Mouse (Mus musculus) gastrocnemius, adult 2 months (tissue): ENCODE results near the gene Cdh23. TPM values are rescaled to one million over a fixed set of nuclear protein-coding genes. Genes with fewer than 3 reads are reported as not detected.

ENCODE experiments used
- DNase-seq: peaks from one replicate; pipeline ENCODE4 v3.0.0; 2022
- H3K27ac ChIP-seq: fragments of 200-600 bp; 2 replicates; pipeline ENCODE4 v1.8.1; 2022; ENCODE audit warnings: mild to moderate bottlenecking
- H3K4me3 ChIP-seq: fragments of 200-600 bp; 2 replicates; pipeline ENCODE4 v1.8.1; 2022; ENCODE audit warnings: mild to moderate bottlenecking, moderate library complexity
- CTCF ChIP-seq: fragments of 200-600 bp; IDR thresholded peaks from 2 replicates; pipeline ENCODE4 v1.8.1; 2022; ENCODE audit warnings: antibody characterized with exemption, mild to moderate bottlenecking, moderate library complexity
- intact Hi-C: fragments of 180-260 bp; cut with DNase I; formaldehyde crosslinking; loops from one replicate; pipeline ENCODE4 v1.15.1; 2025
- total RNA-seq, 2 experiments: library from RNA; stranded (reverse); gene quantifications; 2 replicates each; pipeline ENCODE4 v1.2.3; 2021

Gene Cdh23
- total RNA-seq, 2 experiments from 2014 or later: 1.8 to 2.8 TPM

GRCm38 (mm10) chr10:60389447-60389865 is 306.8 kb downstream of the Cdh23 start:
- intact Hi-C loops: no loop called here
- Histone ChIP-seq H3K27ac (peak overlapping the region; percentile 68), H3K4me3 (no peak overlapping the region)
- DNase-seq: no peak
- no peak for TF ChIP-seq CTCF

GRCm38 (mm10) chr10:60388332-60388731 is 308.0 kb downstream of the Cdh23 start:
- intact Hi-C loops: no loop called here
- no peak for TF ChIP-seq CTCF
- no peak for DNase-seq
- H3K27ac ChIP-seq: no peak overlapping the region
- no peak overlapping the region for H3K4me3 ChIP-seq

GRCm38 (mm10) chr10:60381142-60381925 is 315.0 kb downstream of the Cdh23 start:
- Histone ChIP-seq H3K4me3 (no peak overlapping the region), H3K27ac (no peak overlapping the region)
- no peak for DNase-seq
- no peak for TF ChIP-seq CTCF
- intact Hi-C loops: loop anchor here (5.0 kb wide), 1 partner anchor 34 kb away; the partner anchor contains the start of gene Vsir

- H3K4me3 ChIP-seq: no peak overlapping the region
- DNase-seq: no peak
- TF ChIP-seq CTCF: no peak
- intact Hi-C loops: loop anchor here (5.0 kb wide), 1 partner anchor 33 kb away; the partner anchor contains the start of gene Vsir
- H3K27ac ChIP-seq: peak overlapping the region; percentile 20; the same call in 1 of the 2 replicates
Measured at GRCm38 (mm10) chr10:60380229-60380628, 316.1 kb downstream of the Cdh23 start.

GRCm38 (mm10) chr10:60379419-60379957 is 316.8 kb downstream of the Cdh23 start:
- peak overlapping the region; percentile 20; the same call in 1 of the 2 replicates for H3K27ac ChIP-seq
- no peak overlapping the region for H3K4me3 ChIP-seq
- no peak for TF ChIP-seq CTCF
- intact Hi-C loops: no loop called here
- no peak for DNase-seq

GRCm38 (mm10) chr10:60376704-60377103 is 319.6 kb downstream of the Cdh23 start:
- intact Hi-C loops: no loop called here
- no peak for TF ChIP-seq CTCF
- no peak overlapping the region for H3K27ac ChIP-seq
- DNase-seq: no peak
- H3K4me3 ChIP-seq: no peak overlapping the region

GRCm38 (mm10) chr10:60373937-60374578 is 322.2 kb downstream of the Cdh23 start:
- DNase-seq: peak; percentile 56
- peak; percentile 36; the same call in 1 of the 2 replicates for TF ChIP-seq CTCF
- Histone ChIP-seq H3K27ac (peak overlapping the region; percentile 71), H3K4me3 (no peak overlapping the region)
- intact Hi-C loops: no loop called here

GRCm38 (mm10) chr10:60373543-60373936 is 322.8 kb downstream of the Cdh23 start:
- intact Hi-C loops: no loop called here
- Histone ChIP-seq H3K4me3 (no peak overlapping the region), H3K27ac (peak overlapping the region; percentile 71)
- DNase-seq: no peak
- TF ChIP-seq CTCF: no peak

- intact Hi-C loops: no loop called here
- DNase-seq: no peak
- Histone ChIP-seq H3K27ac (peak overlapping the region; percentile 53), H3K4me3 (no peak overlapping the region)
- no peak for TF ChIP-seq CTCF
Measured at GRCm38 (mm10) chr10:60371596-60372386, 324.5 kb downstream of the Cdh23 start.

GRCm38 (mm10) chr10:60370601-60371061 is 325.7 kb downstream of the Cdh23 start:
- H3K4me3 ChIP-seq: no peak overlapping the region
- DNase-seq: no peak
- intact Hi-C loops: no loop called here
- peak overlapping the region; percentile 53; the same call in 1 of the 2 replicates for H3K27ac ChIP-seq
- TF ChIP-seq CTCF: no peak

GRCm38 (mm10) chr10:60370098-60370497 is 326.2 kb downstream of the Cdh23 start:
- peak overlapping the region; percentile 20; the same call in 1 of the 2 replicates for H3K27ac ChIP-seq
- DNase-seq: no peak
- no peak overlapping the region for H3K4me3 ChIP-seq
- intact Hi-C loops: no loop called here
- TF ChIP-seq CTCF: no peak

- Histone ChIP-seq H3K27ac (no peak overlapping the region), H3K4me3 (no peak overlapping the region)
- TF ChIP-seq CTCF: no peak
- intact Hi-C loops: no loop called here
- no peak for DNase-seq
Measured at GRCm38 (mm10) chr10:60369405-60369804, 326.9 kb downstream of the Cdh23 start.
